Mouse (Mus musculus) neural tube, embryonic 15.5 days (tissue): ENCODE measurements at regions not wholly inside any gene's neighbourhood (a gene's known extent, or its start where the extent isn't known, plus 50 kb on each side); places are given as distances from the start of the nearest gene placed in this dataset.
A peak's percentile ranks its signal among the peaks of the same experiment; 100 is the strongest.

Experiments used
- ATAC-seq: fragments of 200-750 bp; cut with Nextera tagmentation; 2 replicates; pipeline ENCODE4 v1.8.0; 2017; ENCODE audit warnings: mild to moderate bottlenecking, moderate TSS enrichment, moderate library complexity; ENCODE audit not compliant: low FRiP score
- H3K27ac ChIP-seq: fragments of 300-500 bp; sonication (generic); replicated peaks from 2 replicates; pipeline ENCODE4 v1.5.1; 2015; ENCODE audit warnings: mild to moderate bottlenecking, inconsistent platforms
- H3K27me3 ChIP-seq: fragments of 300-500 bp; sonication (generic); replicated peaks from 2 replicates; pipeline ENCODE4 v1.6.1; 2015; ENCODE audit warnings: inconsistent platforms
- H3K36me3 ChIP-seq: fragments of 300-500 bp; sonication (generic); 2 replicates; pipeline ENCODE4 v1.6.1; 2015; ENCODE audit warnings: inconsistent platforms
- H3K4me1 ChIP-seq: fragments of 300-500 bp; sonication (generic); 2 replicates; pipeline ENCODE4 v1.6.1; 2015; ENCODE audit warnings: inconsistent platforms
- H3K4me2 ChIP-seq: fragments of 300-500 bp; sonication (generic); 2 replicates; pipeline ENCODE4 v1.6.1; 2015; ENCODE audit warnings: inconsistent platforms, mild to moderate bottlenecking, moderate library complexity
- H3K4me3 ChIP-seq: fragments of 300-500 bp; sonication (generic); replicated peaks from 2 replicates; pipeline ENCODE4 v1.5.1; 2015; ENCODE audit warnings: mild to moderate bottlenecking, inconsistent platforms
- H3K9ac ChIP-seq: fragments of 300-500 bp; sonication (generic); replicated peaks from 2 replicates; pipeline ENCODE4 v1.6.1; 2015; ENCODE audit warnings: mild to moderate bottlenecking, inconsistent platforms
- H3K9me3 ChIP-seq: fragments of 300-500 bp; sonication (generic); replicated peaks from 2 replicates; pipeline ENCODE4 v1.6.1; 2016; ENCODE audit warnings: inconsistent platforms
- WGBS: fragments of 180-500 bp; shearing (Covaris S2); methylation state at CpG from one replicate; pipeline ENCODE4 v1.1.7; 2015; ENCODE audit warnings: mixed read lengths; 5-methylcytosine and 5-hydroxymethylcytosine counted together

DNA sequence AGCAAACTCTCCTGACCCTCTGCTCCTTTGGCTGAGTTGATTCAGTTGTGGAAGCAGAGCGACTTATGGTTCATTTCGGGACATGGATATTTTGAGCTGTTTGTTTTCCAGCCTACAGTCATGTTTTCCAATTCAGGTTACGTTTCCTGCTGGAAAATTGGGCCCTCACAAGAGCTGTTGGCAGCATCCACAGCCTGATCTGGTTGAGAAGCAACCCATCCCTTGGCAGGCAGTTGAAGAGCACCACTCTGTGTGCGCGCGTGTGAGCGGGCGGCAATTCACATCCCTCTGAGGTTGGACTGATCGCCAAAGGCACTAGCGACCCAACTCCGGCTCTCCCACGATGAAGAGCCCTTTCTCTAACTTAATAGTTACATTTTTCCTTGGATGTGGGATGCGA is 457.1 kb downstream of the Tmem38b start:
- no peak overlapping the region for H3K9ac ChIP-seq

DNA sequence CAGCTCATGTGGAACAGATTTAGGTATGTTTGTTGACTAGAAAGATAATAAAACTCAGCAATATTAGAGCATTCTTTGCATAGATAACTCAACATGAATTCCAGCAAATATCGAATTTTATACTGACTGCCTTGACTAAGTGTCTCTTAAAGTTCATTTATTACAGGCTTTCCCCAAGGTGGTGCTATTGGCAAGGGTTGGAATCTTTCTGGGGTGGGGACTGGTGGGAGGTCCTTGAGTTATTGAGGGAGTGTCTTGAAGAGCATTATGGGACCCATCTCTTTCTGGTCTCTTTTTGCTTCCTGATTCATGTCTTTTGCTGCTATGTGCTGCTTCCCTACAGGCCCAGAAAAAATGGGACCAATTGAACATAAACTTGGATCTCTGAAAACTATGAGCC is 488.0 kb downstream of the Tmem38b start:
- ATAC-seq, result no peak
- Histone ChIP-seq H3K4me3 (no peak overlapping the region), H3K9ac (no peak overlapping the region), H3K27ac (no peak overlapping the region), H3K27me3 (no peaks in the 10 kb centered on the region), H3K9me3 (no peaks in the 10 kb centered on the region), H3K4me1 (no peaks in the 10 kb centered on the region), H3K36me3 (no peaks in the 10 kb centered on the region), H3K4me2 (no peak overlapping the region)
- 74% methylated on average over 1 of the region's 1 CpGs for WGBS

More for the DNA sequence above, 457.1 kb downstream of the Tmem38b start:
- H3K4me1 ChIP-seq, result no peaks in the 10 kb centered on the region; the same call in 1 of the 2 replicates
- H3K27me3 ChIP-seq, result no peaks in the 10 kb centered on the region
- WGBS, result 94% methylated on average over 13 of the region's 13 CpGs
- no peaks in the 10 kb centered on the region for H3K9me3 ChIP-seq
- no peak overlapping the region for H3K27ac ChIP-seq
- no peak overlapping the region for H3K4me2 ChIP-seq
- H3K36me3 ChIP-seq, result no peaks in the 10 kb centered on the region
- ATAC-seq, result no peak
- no peak overlapping the region for H3K4me3 ChIP-seq

DNA sequence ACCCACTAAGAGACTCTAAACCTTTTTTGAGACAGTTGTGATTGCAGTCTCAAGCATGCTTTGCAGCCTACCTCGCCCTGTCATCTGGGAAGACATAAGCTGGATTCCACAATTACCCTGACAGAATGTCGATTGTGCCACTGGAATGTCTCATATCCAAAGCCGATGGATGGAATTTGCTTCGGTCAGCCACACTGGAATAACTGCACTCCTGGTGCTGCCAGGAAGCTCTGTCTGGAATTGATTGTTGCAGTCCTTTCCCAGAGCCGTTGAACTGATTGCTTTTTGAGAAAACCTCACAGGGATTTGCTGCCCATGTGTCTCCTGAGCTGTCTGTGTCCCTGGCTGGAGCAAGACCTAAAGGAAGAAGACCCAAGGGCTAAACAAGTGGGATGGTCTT is 499.0 kb downstream of the Tmem38b start:
- peaks cover 7% of the 10 kb centered on the region for H3K4me1 ChIP-seq
- H3K9ac ChIP-seq, result no peak overlapping the region
- no peaks in the 10 kb centered on the region for H3K36me3 ChIP-seq
- H3K9me3 ChIP-seq, result no peaks in the 10 kb centered on the region
- H3K27me3 ChIP-seq, result no peaks in the 10 kb centered on the region
- no peak overlapping the region for H3K4me2 ChIP-seq
- 71% methylated on average over 5 of the region's 5 CpGs for WGBS
- no peak for ATAC-seq
- no peak overlapping the region for H3K4me3 ChIP-seq
- no peak overlapping the region for H3K27ac ChIP-seq

DNA sequence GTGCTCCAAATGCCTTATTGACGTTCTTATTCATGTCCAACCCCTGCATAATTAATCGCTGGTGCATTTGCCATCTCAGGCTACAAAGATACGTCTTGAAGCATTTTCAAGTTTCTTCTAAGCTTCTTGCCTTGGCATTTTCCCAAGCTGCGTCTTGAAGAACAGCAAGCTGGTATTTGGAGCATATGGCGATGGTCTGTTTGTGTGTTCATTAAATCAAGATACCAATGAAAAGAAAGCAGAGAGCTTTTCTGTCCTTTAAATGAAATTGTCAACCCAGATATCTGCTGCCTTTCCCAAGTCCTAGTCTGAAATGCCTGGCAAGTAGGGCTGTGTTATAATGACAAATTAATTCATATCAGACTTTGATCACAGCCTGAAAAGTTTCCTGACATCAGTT is 502.4 kb downstream of the Tmem38b start:
- Histone ChIP-seq H3K4me3 (no peak overlapping the region), H3K36me3 (no peaks in the 10 kb centered on the region), H3K27ac (no peak overlapping the region), H3K27me3 (no peaks in the 10 kb centered on the region), H3K9ac (no peak overlapping the region), H3K4me2 (no peak overlapping the region), H3K4me1 (peaks cover 21% of the 10 kb centered on the region), H3K9me3 (no peaks in the 10 kb centered on the region)
- WGBS, result 60% methylated on average over 5 of the region's 5 CpGs
- ATAC-seq, result no peak

- WGBS, result 28% methylated on average over 17 of the region's 17 CpGs
- Histone ChIP-seq H3K27ac (peak overlapping the region; percentile 56), H3K9ac (no peak overlapping the region), H3K36me3 (no peaks in the 10 kb centered on the region), H3K27me3 (no peaks in the 10 kb centered on the region), H3K4me2 (peak overlapping the region; percentile 45), H3K4me3 (peak overlapping the region; percentile 9; the same call in 1 of the 2 replicates), H3K9me3 (no peaks in the 10 kb centered on the region), H3K4me1 (peaks cover 24% of the 10 kb centered on the region)
- peak; percentile 48; the same call in 1 of the 2 replicates for ATAC-seq
Observed at GRCm38 (mm10) chr4:54328711-54329427, 503.0 kb downstream of the Tmem38b start.

GRCm38 (mm10) chr4:54330686-54331085 is 504.8 kb downstream of the Tmem38b start:
- WGBS, result 60% methylated on average over 3 of the region's 3 CpGs
- Histone ChIP-seq H3K27ac (no peak overlapping the region), H3K9ac (no peak overlapping the region), H3K27me3 (no peaks in the 10 kb centered on the region), H3K9me3 (no peaks in the 10 kb centered on the region), H3K36me3 (no peaks in the 10 kb centered on the region), H3K4me2 (no peak overlapping the region), H3K4me1 (peaks cover 24% of the 10 kb centered on the region), H3K4me3 (no peak overlapping the region)
- ATAC-seq, result no peak

GRCm38 (mm10) chr4:54331588-54332211 is 505.9 kb downstream of the Tmem38b start:
- peak; percentile 45; the same call in 1 of the 2 replicates for ATAC-seq
- Histone ChIP-seq H3K4me2 (0 out of 2 replicates have a peak overlapping the region, but pooled peaks have one; percentile 0), H3K27ac (peak overlapping the region; percentile 73), H3K27me3 (no peaks in the 10 kb centered on the region), H3K9me3 (no peaks in the 10 kb centered on the region), H3K36me3 (no peaks in the 10 kb centered on the region), H3K4me1 (peaks cover 24% of the 10 kb centered on the region), H3K4me3 (no peak overlapping the region), H3K9ac (no peak overlapping the region)
- 23% methylated on average over 12 of the region's 12 CpGs for WGBS

DNA sequence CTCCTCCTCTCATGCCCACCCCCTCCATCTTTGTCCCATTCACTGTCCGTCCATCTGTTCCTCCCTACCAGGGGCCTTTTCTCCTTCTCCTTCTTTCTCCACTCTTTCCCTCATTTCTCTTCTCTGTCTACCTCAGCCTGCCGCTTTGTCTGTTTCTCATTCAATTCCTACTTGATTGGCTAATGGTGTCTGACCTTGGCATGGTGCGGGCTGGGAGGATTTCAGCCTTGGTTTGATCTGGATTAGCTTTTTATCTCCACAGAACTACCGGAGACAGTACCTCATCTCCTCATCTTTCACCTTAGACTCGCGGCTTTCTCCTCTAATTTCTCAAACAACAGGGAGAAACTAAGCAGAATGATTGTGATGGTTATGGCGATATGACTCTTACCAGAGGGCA is 506.4 kb downstream of the Tmem38b start:
- no peak for ATAC-seq
- Histone ChIP-seq H3K4me2 (no peak overlapping the region), H3K9ac (no peak overlapping the region), H3K4me3 (no peak overlapping the region), H3K27me3 (no peaks in the 10 kb centered on the region), H3K27ac (peak overlapping the region; percentile 73), H3K9me3 (no peaks in the 10 kb centered on the region), H3K4me1 (peaks cover 24% of the 10 kb centered on the region), H3K36me3 (no peaks in the 10 kb centered on the region)
- WGBS, result 66% methylated on average over 7 of the region's 7 CpGs

DNA sequence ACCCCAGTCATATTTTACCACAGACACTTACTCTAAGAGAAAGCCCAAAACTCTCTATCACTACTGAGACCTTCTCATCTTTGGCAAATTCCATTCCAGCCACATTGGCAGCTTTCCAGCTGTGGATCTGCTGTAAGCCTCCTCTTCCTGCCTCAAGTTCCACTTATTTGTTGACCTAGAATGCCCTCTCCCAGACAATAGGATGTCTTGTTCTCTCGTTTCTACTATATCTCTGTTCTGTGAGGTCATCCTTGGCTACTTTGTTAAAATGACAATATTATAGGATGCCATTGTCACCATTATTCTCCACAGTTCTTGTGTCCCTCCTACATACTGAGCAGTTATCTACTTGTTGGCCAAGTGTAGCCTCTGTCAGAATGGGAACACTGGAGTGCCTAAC is 512.7 kb downstream of the Tmem38b start:
- no peak for ATAC-seq
- 43% methylated on average over 1 of the region's 1 CpGs for WGBS
- H3K9ac ChIP-seq, result no peak overlapping the region
- H3K27ac ChIP-seq, result no peak overlapping the region
- no peaks in the 10 kb centered on the region for H3K27me3 ChIP-seq
- no peaks in the 10 kb centered on the region for H3K36me3 ChIP-seq
- 0 out of 2 replicates have a peak, but pooled peaks cover 1% of the 10 kb centered on the region for H3K4me1 ChIP-seq
- H3K4me2 ChIP-seq, result no peak overlapping the region
- no peaks in the 10 kb centered on the region for H3K9me3 ChIP-seq
- no peak overlapping the region for H3K4me3 ChIP-seq

GRCm38 (mm10) chr4:54340106-54340505 is 514.3 kb downstream of the Tmem38b start:
- Histone ChIP-seq H3K27me3 (no peaks in the 10 kb centered on the region), H3K36me3 (no peaks in the 10 kb centered on the region), H3K4me1 (no peaks in the 10 kb centered on the region), H3K9me3 (no peaks in the 10 kb centered on the region), H3K4me2 (no peak overlapping the region), H3K4me3 (no peak overlapping the region), H3K9ac (no peak overlapping the region), H3K27ac (no peak overlapping the region)
- WGBS, result 98% methylated on average over 1 of the region's 1 CpGs
- ATAC-seq, result no peak

GRCm38 (mm10) chr4:54353657-54354390 is 528.0 kb downstream of the Tmem38b start:
- ATAC-seq, result no peak
- H3K4me1 ChIP-seq, result 0 out of 2 replicates have a peak, but pooled peaks cover 3% of the 10 kb centered on the region
- WGBS, result 35% methylated on average over 8 of the region's 8 CpGs
- H3K4me3 ChIP-seq, result no peak overlapping the region
- no peaks in the 10 kb centered on the region for H3K36me3 ChIP-seq
- no peak overlapping the region for H3K9ac ChIP-seq
- no peaks in the 10 kb centered on the region for H3K27me3 ChIP-seq
- H3K4me2 ChIP-seq, result no peak overlapping the region
- H3K27ac ChIP-seq, result 0 out of 2 replicates have a peak overlapping the region, but pooled peaks have one; percentile 13
- H3K9me3 ChIP-seq, result no peaks in the 10 kb centered on the region

- H3K4me2 ChIP-seq, result no peak overlapping the region
- H3K9ac ChIP-seq, result no peak overlapping the region
- H3K27me3 ChIP-seq, result no peaks in the 10 kb centered on the region
- no peaks in the 10 kb centered on the region for H3K9me3 ChIP-seq
- 8% methylated on average over 4 of the region's 4 CpGs for WGBS
- no peak for ATAC-seq
- 0 out of 2 replicates have a peak, but pooled peaks cover 3% of the 10 kb centered on the region for H3K4me1 ChIP-seq
- no peaks in the 10 kb centered on the region for H3K36me3 ChIP-seq
- H3K27ac ChIP-seq, result no peak overlapping the region
- no peak overlapping the region for H3K4me3 ChIP-seq
Observed at GRCm38 (mm10) chr4:54354391-54354726, 528.5 kb downstream of the Tmem38b start.
